8 mouse cellular contexts compared by ENCODE assay signal in the genomic region with DNA sequence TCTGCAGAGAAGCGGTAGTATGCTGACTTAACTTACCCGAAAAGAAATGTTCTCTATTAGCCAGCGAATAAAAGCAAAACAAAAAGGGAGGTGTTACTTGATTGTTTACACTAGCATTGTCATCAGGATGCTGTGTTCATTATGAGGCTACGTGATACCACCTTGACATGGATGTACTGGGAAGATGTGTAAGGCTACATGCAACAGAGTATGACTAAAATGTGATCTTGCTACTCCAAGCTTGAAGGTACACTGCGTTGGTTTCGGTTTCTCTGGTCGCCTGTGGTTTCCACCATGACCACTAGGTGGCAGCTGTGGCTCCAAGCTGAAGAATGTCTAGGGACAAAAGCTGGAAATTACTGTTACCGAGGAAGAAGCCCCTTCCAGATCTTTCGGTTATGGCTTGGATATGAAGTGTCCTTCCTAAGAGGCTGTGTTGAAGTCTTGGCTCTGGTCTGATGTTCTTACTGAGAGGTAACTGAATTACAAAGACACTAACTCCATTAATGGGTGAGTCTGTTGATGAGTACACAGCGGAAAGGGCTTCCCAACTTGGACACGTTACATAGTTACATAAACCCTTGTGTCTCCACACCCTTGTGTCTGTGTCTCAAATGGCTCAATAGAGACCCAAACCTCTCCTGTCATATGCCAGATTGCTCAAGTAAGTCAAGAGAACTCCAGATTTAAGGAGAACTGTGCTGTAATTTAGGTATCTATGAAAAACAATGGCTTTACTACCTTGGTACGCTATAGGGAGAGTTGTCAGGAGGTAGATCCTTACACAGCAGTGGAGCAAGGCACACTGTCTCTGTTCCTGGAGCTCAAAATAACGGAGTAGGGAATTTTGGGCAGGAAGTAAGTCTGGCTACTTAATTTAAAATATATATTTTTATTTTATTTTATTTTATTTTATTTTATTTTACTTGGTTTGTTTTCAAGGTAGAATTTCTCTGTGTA.
DNase-seq lines count a peak whose midpoint lies in the region; ATAC-seq and TF ChIP-seq lines count a peak whose summit lies in the region.
"Not testable (repeated sequence)": the region's sequence is repeated elsewhere in the genome, so short reads cannot be mapped to it uniquely, and the experiment has no call there.

No protein-coding gene starts in this region.

- not testable (repeated sequence) for H3K9ac ChIP-seq in embryonic facial prominence, embryonic 13.5 days; intestine, embryonic 16.5 days (ENCODE audit: low read depth, low read length)
- H3K9ac ChIP-seq in heart, adult 2 months (ENCODE audit: low read depth, low read length) = peak overlapping the region; percentile 49; the same call in 1 of the 2 replicates

- peak; percentile 65 for TF ChIP-seq CTCF in heart, adult 2 months (IDR thresholded peaks at IDR 0.05)

- H3K9me3 ChIP-seq in embryonic facial prominence, embryonic 13.5 days; intestine, embryonic 16.5 days (ENCODE audit: control insufficient read depth, low read length): not testable (repeated sequence)

- not testable (repeated sequence) for H3K4me1 ChIP-seq in embryonic facial prominence, embryonic 13.5 days; heart, adult 2 months (ENCODE audit: control insufficient read depth, insufficient read depth, low read length); intestine, embryonic 16.5 days (ENCODE audit: control insufficient read depth, insufficient read depth, low read length)

- peak; percentile 54 for DNase-seq in A20 (ENCODE audit: low read depth, low spot score)
- peak; percentile 4 to 8 for DNase-seq in adrenal gland, postnatal 36 days
- peak; percentile 12 to 23 for DNase-seq in heart, adult 2 months
- DNase-seq in left cerebral cortex, adult 9 months (ENCODE audit: low spot score in 2 of 2) = peak; percentile 28 to 75
- peak; percentile 46 for DNase-seq in retina, postnatal 1 day

- peak overlapping the region; percentile 21; the same call in 1 of the 2 replicates for H3K4me2 ChIP-seq in embryonic facial prominence, embryonic 13.5 days
- H3K4me2 ChIP-seq in intestine, embryonic 16.5 days (ENCODE audit: low read depth, low read length) = not testable (repeated sequence)

- WGBS in embryonic facial prominence, embryonic 13.5 days = 61% methylated on average over 11 of the region's 13 CpGs
- WGBS in heart, adult 2 months = 51% methylated on average over 11 of the region's 13 CpGs
- 62% methylated on average over 11 of the region's 13 CpGs for WGBS in intestine, embryonic 16.5 days

- TF ChIP-seq EP300 in heart, adult 2 months (IDR thresholded peaks at IDR 0.05; ENCODE audit: insufficient read depth, low read depth, low read length) = not testable (repeated sequence)

- H3K4me3 ChIP-seq in embryonic facial prominence, embryonic 13.5 days; intestine, embryonic 16.5 days (ENCODE audit: low read length): not testable (repeated sequence)
- peak overlapping the region; percentile 33 for H3K4me3 ChIP-seq in heart, adult 2 months

- TF ChIP-seq POLR2A in heart, adult 2 months (IDR thresholded peaks at IDR 0.05; ENCODE audit: insufficient read depth, low read depth, low read length) = not testable (repeated sequence)

- not testable (repeated sequence) for ATAC-seq in embryonic facial prominence, embryonic 13.5 days (ENCODE audit: insufficient number of reproducible peaks, insufficient read depth, low FRiP score, low TSS enrichment, low read depth)
- peak; percentile 87 for ATAC-seq in intestine, embryonic 16.5 days
- peak; percentile 100 for ATAC-seq in megakaryocyte, adult 5-6 weeks (ENCODE audit: poor library complexity, severe bottlenecking)

- intact Hi-C loops in heart, adult 2 months (cut with DNase I) = loop anchor here (10.0 kb wide), 1 partner anchor 124 kb away; no protein-coding TSS in a partner anchor

- not testable (repeated sequence) for H3K27me3 ChIP-seq in embryonic facial prominence, embryonic 13.5 days; heart, adult 2 months (ENCODE audit: control insufficient read depth, insufficient read depth, low read length); intestine, embryonic 16.5 days (replicated peaks; ENCODE audit: control insufficient read depth, insufficient read depth, low read length)

- not testable (repeated sequence) for H3K27ac ChIP-seq in embryonic facial prominence, embryonic 13.5 days; heart, adult 2 months; intestine, embryonic 16.5 days (ENCODE audit: low read length)

- H3K79me2 ChIP-seq in heart, adult 2 months (replicated peaks; ENCODE audit: control insufficient read depth, insufficient read depth, low read length) = not testable (repeated sequence)

- not testable (repeated sequence) for H3K36me3 ChIP-seq in embryonic facial prominence, embryonic 13.5 days; heart, adult 2 months (ENCODE audit: control insufficient read depth, insufficient read depth, low read length); intestine, embryonic 16.5 days (ENCODE audit: control insufficient read depth, insufficient read depth, low read length)
